Mouse (Mus musculus) liver, embryonic 14.5 days (tissue): Measurements from ENCODE around the gene Tmem198. TPM values are rescaled to one million over a fixed set of nuclear protein-coding genes. Genes with fewer than 3 reads are reported as not detected.

Source experiments
- ATAC-seq: fragments of 200-750 bp; cut with Nextera tagmentation; 2 replicates; pipeline ENCODE4 v1.8.0; 2017; ENCODE audit warnings: moderate number of reproducible peaks, mild to moderate bottlenecking, moderate library complexity; ENCODE audit not compliant: insufficient read depth
- DNase-seq, 3 experiments: peaks; one replicate each; pipeline ENCODE4 v3.0.0-alpha.2; 2012 to 2013; ENCODE audit warnings: low read depth in 3 of 3, low spot score in 3 of 3
- H3K27ac ChIP-seq: fragments of 300-500 bp; sonication (generic); 2 replicates; pipeline ENCODE4 v1.5.1; 2014; ENCODE audit warnings: moderate library complexity, mild to moderate bottlenecking, control low read depth, inconsistent platforms
- H3K27me3 ChIP-seq: fragments of 300-500 bp; sonication (generic); 2 replicates; pipeline ENCODE4 v1.6.1; 2014; ENCODE audit warnings: mild to moderate bottlenecking, low read length, moderate library complexity; ENCODE audit not compliant: control insufficient read depth, insufficient read depth
- H3K36me3 ChIP-seq: fragments of 300-500 bp; sonication (generic); replicated peaks from 2 replicates; pipeline ENCODE4 v1.6.1; 2014; ENCODE audit warnings: low read depth; ENCODE audit not compliant: control insufficient read depth, insufficient read depth
- H3K4me1 ChIP-seq, 2 experiments: fragments of 200-500 bp in 1 of 2; fragments of 300-500 bp in 1 of 2; sonication (generic) in 1 of 2; replicated peaks; 2 replicates each; pipeline ENCODE4 v1.6.1; 2012 to 2014; ENCODE audit warnings: antibody characterized with exemption in 1 of 2, inconsistent platforms in 1 of 2, low read length in 1 of 2; ENCODE audit not compliant: control insufficient read depth in 2 of 2, insufficient read depth in 2 of 2
- H3K4me2 ChIP-seq: fragments of 300-500 bp; sonication (generic); 2 replicates; pipeline ENCODE4 v1.6.1; 2014; ENCODE audit warnings: low read depth, mild to moderate bottlenecking, control low read depth, moderate library complexity
- H3K4me3 ChIP-seq, 2 experiments: fragments of 200-500 bp in 1 of 2; fragments of 300-500 bp in 1 of 2; sonication (generic) in 1 of 2; 2 replicates each; pipeline ENCODE4 v1.5.1; 2012 to 2014; ENCODE audit warnings: low read depth in 2 of 2, low read length in 2 of 2, mild to moderate bottlenecking in 2 of 2, control low read depth in 1 of 2, inconsistent platforms in 1 of 2, moderate library complexity in 1 of 2; ENCODE audit not compliant: insufficient read depth in 1 of 2
- H3K9ac ChIP-seq: fragments of 300-500 bp; sonication (generic); replicated peaks from 2 replicates; pipeline ENCODE4 v1.6.1; 2014; ENCODE audit warnings: mild to moderate bottlenecking, control low read depth, moderate library complexity
- H3K9me3 ChIP-seq: fragments of 300-500 bp; sonication (generic); 2 replicates; pipeline ENCODE4 v1.6.1; 2016; ENCODE audit warnings: low read length, mixed read lengths; ENCODE audit not compliant: control insufficient read depth
- CTCF ChIP-seq: IDR thresholded peaks from 2 replicates; pipeline ENCODE4 v1.5.1; 2016; ENCODE audit warnings: antibody characterized with exemption, low read depth, control low read depth
- EP300 ChIP-seq: IDR thresholded peaks from 2 replicates; pipeline ENCODE4 v1.6.1; 2016; ENCODE audit warnings: antibody characterized with exemption, low read depth
- WGBS: fragments of 180-500 bp; shearing (Covaris S2); extraction: QIAGEN DNeasy Blood & Tissue Kit; methylation state at CpG from one replicate; pipeline ENCODE4 v1.1.7; 2014; ENCODE audit not compliant: insufficient replicate concordance; 5-methylcytosine and 5-hydroxymethylcytosine counted together
- polyA plus RNA-seq, 2 experiments: library from polyadenylated mRNA; depleted of rRNA in 1 of 2; stranded (reverse) in 1 of 2; unstranded in 1 of 2; fragments of >200 nt; fragmentation: Nextera tagmentation in 1 of 2; extraction: Ambion mirVana in 1 of 2; gene quantifications; 2 replicates each; pipeline versions ENCODE4 v1.2.1 to v1.2.3; 2012 to 2014

The Tmem198 gene
- polyA plus RNA-seq, 2 experiments = 0.09 to 0.13 TPM

DNA sequence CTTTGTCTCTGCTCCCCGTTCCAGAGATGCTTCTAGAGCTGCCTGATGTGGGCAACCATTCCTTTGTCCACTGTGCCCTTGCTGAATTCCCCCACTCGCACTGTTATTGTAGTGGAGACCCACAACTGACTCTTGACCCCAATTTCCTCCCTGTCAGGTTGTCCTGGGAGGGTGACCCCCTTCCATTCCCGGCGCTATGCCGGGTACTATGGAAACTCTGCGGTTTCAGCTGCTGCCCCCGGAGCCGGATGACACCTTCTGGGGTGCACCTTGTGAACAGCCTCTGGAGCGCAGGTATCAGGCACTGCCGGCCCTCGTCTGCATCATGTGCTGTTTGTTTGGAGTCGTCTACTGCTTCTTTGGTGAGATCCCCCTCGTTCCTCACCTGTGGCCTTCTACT is 704 bp downstream of the Tmem198 start:
- Histone ChIP-seq H3K27ac (no peak overlapping the region), H3K9ac (no peak overlapping the region), H3K36me3 (no peaks in the 10 kb centered on the region), H3K27me3 (peaks cover 54% of the 10 kb centered on the region), H3K4me2 (no peak overlapping the region), H3K9me3 (no peaks in the 10 kb centered on the region), H3K4me1 (peaks cover 7 to 9% of the 10 kb centered on the region in 2 experiments), H3K4me3 (no peak overlapping the region)
- no peak for TF ChIP-seq CTCF
- no peak for TF ChIP-seq EP300
- ATAC-seq (no peak), DNase-seq (no peak)
- WGBS = 19% methylated on average over 13 of the region's 13 CpGs

GRCm38 (mm10) chr1:75480735-75481134 is 1.4 kb downstream of the Tmem198 start:
- TF ChIP-seq CTCF (no peak), EP300 (no peak)
- Histone ChIP-seq H3K27ac (no peak overlapping the region), H3K4me3 (no peak overlapping the region), H3K4me2 (no peak overlapping the region), H3K9me3 (no peaks in the 10 kb centered on the region), H3K9ac (no peak overlapping the region), H3K27me3 (peaks cover 61% of the 10 kb centered on the region), H3K4me1 (peaks cover 7 to 9% of the 10 kb centered on the region in 2 experiments), H3K36me3 (no peaks in the 10 kb centered on the region)
- ATAC-seq (no peak), DNase-seq (no peak)
- WGBS = 67% methylated on average over 7 of the region's 7 CpGs

- no peak overlapping the region for H3K27ac ChIP-seq
- no peaks in the 10 kb centered on the region for H3K36me3 ChIP-seq
- H3K9ac ChIP-seq = no peak overlapping the region
- H3K4me2 ChIP-seq = no peak overlapping the region
- 6% methylated on average over 24 of the region's 24 CpGs for WGBS
- H3K9me3 ChIP-seq = no peaks in the 10 kb centered on the region
- TF ChIP-seq CTCF (no peak), EP300 (no peak)
- H3K4me3 ChIP-seq = no peak overlapping the region
- H3K4me1 ChIP-seq = no peaks in the 10 kb centered on the region
- H3K27me3 ChIP-seq = peaks cover 58% of the 10 kb centered on the region
- no peak for DNase-seq
- ATAC-seq = no peak
These were observed 7.2 kb downstream of the Tmem198 start for GRCm38 (mm10) chr1:75486561-75486960.

- ATAC-seq = no peak
These were observed 7.7 kb downstream of the Tmem198 start for GRCm38 (mm10) chr1:75487040-75487404.

DNA sequence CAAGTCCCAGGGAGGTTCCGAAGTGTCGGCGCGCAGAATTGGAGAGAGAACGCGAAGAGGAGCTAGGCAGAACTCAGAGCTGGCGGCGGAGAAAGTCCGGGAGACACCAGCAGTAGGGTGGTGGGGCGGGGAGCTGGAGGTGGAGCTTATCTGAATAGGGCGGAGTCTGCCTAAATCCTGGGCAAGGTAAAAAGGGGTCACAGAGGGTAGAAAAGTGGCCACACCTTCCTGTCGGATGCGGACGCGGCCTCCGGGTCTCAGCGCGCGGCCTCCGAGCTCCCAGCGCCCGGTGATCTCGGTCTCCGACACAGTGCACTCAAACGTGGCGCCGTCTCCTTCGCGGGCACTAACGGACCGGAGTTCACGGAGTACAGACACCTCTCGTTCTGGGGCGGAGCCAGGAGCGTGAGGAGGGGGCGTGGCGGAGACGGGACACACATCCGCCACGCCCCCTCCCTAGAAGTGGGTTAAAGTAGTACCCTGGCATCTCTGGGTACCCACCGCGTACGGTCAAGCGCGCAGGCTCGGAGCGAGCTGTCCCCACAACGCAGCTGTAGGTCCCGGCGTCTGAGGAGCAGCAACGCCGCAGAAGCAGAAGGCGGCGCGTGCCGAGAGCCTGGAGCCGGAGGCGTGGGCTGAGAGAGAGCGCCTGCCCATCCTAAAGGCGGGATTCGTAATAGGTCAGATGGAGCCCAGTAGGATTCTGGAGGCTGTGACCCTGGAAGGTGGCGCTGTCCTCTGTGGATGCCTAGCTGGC is 8.3 kb downstream of the Tmem198 start:
- WGBS = 1% methylated on average over 62 of the region's 62 CpGs
- H3K4me3 ChIP-seq = peak overlapping the region; percentile 29 to 45
- no peaks in the 10 kb centered on the region for H3K4me1 ChIP-seq
- ATAC-seq = peak; percentile 61
- TF ChIP-seq CTCF (0 out of 2 replicates have a peak, but pooled peaks have one; percentile 9), EP300 (no peak)
- peaks cover 50% of the 10 kb centered on the region for H3K27me3 ChIP-seq
- no peak overlapping the region for H3K9ac ChIP-seq
- peak overlapping the region; percentile 52 for H3K4me2 ChIP-seq
- no peak overlapping the region for H3K27ac ChIP-seq
- DNase-seq = no peak
- no peaks in the 10 kb centered on the region for H3K36me3 ChIP-seq
- H3K9me3 ChIP-seq = no peaks in the 10 kb centered on the region

More at GRCm38 (mm10) chr1:75487040-75487404, 7.7 kb downstream of the Tmem198 start:
- DNase-seq = no peak
- H3K4me2 ChIP-seq = peak overlapping the region; percentile 52
- peaks cover 56% of the 10 kb centered on the region for H3K27me3 ChIP-seq
- no peaks in the 10 kb centered on the region for H3K4me1 ChIP-seq
- no peak overlapping the region for H3K27ac ChIP-seq
- H3K36me3 ChIP-seq = no peaks in the 10 kb centered on the region
- H3K9ac ChIP-seq = no peak overlapping the region
- H3K9me3 ChIP-seq = no peaks in the 10 kb centered on the region
- WGBS = 3% methylated on average over 13 of the region's 13 CpGs
- H3K4me3 ChIP-seq = peak overlapping the region; percentile 29 to 45
- TF ChIP-seq CTCF (no peak), EP300 (no peak)
